Mouse (Mus musculus) cortical plate, adult 2 months (tissue): ENCODE results near the gene Sema6d. TPM values are rescaled to one million over a fixed set of nuclear protein-coding genes. Genes with fewer than 3 reads are reported as not detected.

ENCODE experiments used
- H3K27ac ChIP-seq: fragments of 200-500 bp; 2 replicates; pipeline ENCODE4 v1.5.1; 2012; ENCODE audit warnings: low read length, control low read depth, inconsistent platforms; ENCODE audit not compliant: insufficient read depth
- H3K4me1 ChIP-seq: fragments of 200-500 bp; 2 replicates; pipeline ENCODE4 v1.6.1; 2011; ENCODE audit warnings: low read length; ENCODE audit not compliant: control insufficient read depth, insufficient read depth
- H3K4me3 ChIP-seq: fragments of 200-500 bp; 2 replicates; pipeline ENCODE4 v1.5.1; 2011; ENCODE audit warnings: mild to moderate bottlenecking, low read length, control low read depth; ENCODE audit not compliant: insufficient read depth
- CTCF ChIP-seq: fragments of 200-500 bp; IDR thresholded peaks from 2 replicates; pipeline ENCODE4 v1.5.1; 2011; ENCODE audit warnings: mild to moderate bottlenecking, control low read depth, low read length; ENCODE audit not compliant: insufficient read depth; ENCODE audit errors: extremely low read depth
- POLR2A ChIP-seq: fragments of 200-500 bp; IDR thresholded peaks from 2 replicates; pipeline ENCODE4 v1.6.1; 2011; ENCODE audit warnings: mild to moderate bottlenecking, low read length, control low read depth; ENCODE audit not compliant: insufficient read depth; ENCODE audit errors: extremely low read depth
- polyA plus RNA-seq: library from polyadenylated mRNA; depleted of rRNA; stranded (reverse); fragments of >200 nt; gene quantifications from 2 replicates; pipeline ENCODE4 v1.2.3, GENCODE M21; 2012

Sema6d gene
- polyA plus RNA-seq, 1 experiment = 26.9 TPM

- no peak overlapping the region for H3K4me3 ChIP-seq
- H3K27ac ChIP-seq = no peak overlapping the region
- no peaks in the 10 kb centered on the region; the same call in 1 of the 2 replicates for H3K4me1 ChIP-seq
- TF ChIP-seq POLR2A = no peak
- no peak for TF ChIP-seq CTCF
Observed at GRCm38 (mm10) chr2:124103277-124103676, 13.5 kb downstream of the Sema6d start.

GRCm38 (mm10) chr2:124118469-124119243 lies 28.9 kb downstream of the Sema6d start:
- H3K27ac ChIP-seq = no peak overlapping the region

GRCm38 (mm10) chr2:124120355-124120754 lies 30.6 kb downstream of the Sema6d start:
- Histone ChIP-seq H3K27ac (no peak overlapping the region), H3K4me1 (0 out of 2 replicates have a peak, but pooled peaks cover 2% of the 10 kb centered on the region), H3K4me3 (no peak overlapping the region)
- TF ChIP-seq CTCF = no peak
- TF ChIP-seq POLR2A = no peak

More at GRCm38 (mm10) chr2:124118469-124119243, 28.9 kb downstream of the Sema6d start:
- no peak for TF ChIP-seq POLR2A
- TF ChIP-seq CTCF = no peak
- Histone ChIP-seq H3K4me3 (no peak overlapping the region), H3K4me1 (0 out of 2 replicates have a peak, but pooled peaks cover 2% of the 10 kb centered on the region)

- Histone ChIP-seq H3K4me3 (no peak overlapping the region), H3K27ac (no peak overlapping the region), H3K4me1 (0 out of 2 replicates have a peak, but pooled peaks cover 2% of the 10 kb centered on the region)
- TF ChIP-seq CTCF (no peak), POLR2A (no peak)
Observed at GRCm38 (mm10) chr2:124121539-124121938, 31.8 kb downstream of the Sema6d start.

DNA sequence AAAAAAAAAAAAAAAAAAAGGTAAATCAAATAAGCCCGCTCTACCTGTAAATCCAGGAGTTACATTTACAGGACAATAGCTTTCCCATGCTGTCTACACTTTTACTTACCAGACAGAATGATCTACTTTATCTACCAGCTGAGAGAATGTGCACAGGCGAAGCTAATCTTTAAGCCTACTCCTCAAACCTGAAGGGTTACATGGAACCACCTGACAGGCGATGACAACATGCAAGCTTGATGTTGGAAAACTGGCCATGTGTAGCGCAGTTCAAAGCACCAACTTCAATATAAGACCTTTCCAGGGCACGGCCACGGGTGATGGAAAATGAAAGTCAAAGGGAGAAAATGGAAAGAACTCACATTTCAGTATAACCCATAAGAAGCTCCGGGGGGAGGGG lies 35.7 kb downstream of the Sema6d start:
- TF ChIP-seq CTCF (no peak), POLR2A (no peak)
- H3K4me3 ChIP-seq = no peak overlapping the region
- no peak overlapping the region for H3K27ac ChIP-seq

DNA sequence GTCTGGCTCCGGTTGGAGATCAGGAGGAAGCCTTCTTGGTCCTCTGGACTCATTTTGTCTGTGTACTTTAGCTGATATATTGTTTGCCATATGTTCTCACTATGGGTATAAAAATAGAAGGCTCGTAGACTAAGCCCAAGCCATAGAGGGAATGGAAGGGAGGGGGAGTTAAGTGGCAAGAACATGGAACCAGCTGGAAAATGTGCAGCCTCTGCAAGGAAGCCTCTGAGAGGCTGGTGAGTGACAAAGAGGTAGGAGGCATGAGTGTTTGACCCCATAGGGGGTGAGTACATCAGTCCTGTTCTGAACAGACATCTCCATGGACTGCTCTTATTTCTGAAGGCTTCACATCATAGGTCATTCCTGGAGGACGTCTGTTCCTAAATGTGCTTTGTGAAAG lies 37.1 kb downstream of the Sema6d start:
- Histone ChIP-seq H3K27ac (no peak overlapping the region), H3K4me1 (peaks cover 2% of the 10 kb centered on the region; the same call in 1 of the 2 replicates), H3K4me3 (no peak overlapping the region)
- TF ChIP-seq POLR2A (no peak), CTCF (no peak)

More for the DNA sequence above, 35.7 kb downstream of the Sema6d start:
- H3K4me1 ChIP-seq = peaks cover 2% of the 10 kb centered on the region; the same call in 1 of the 2 replicates

- Histone ChIP-seq H3K27ac (no peak overlapping the region), H3K4me1 (peaks cover 4% of the 10 kb centered on the region; the same call in 1 of the 2 replicates), H3K4me3 (no peak overlapping the region)
- no peak for TF ChIP-seq POLR2A
- TF ChIP-seq CTCF = no peak
Observed at GRCm38 (mm10) chr2:124130876-124131275, 41.1 kb downstream of the Sema6d start.

DNA sequence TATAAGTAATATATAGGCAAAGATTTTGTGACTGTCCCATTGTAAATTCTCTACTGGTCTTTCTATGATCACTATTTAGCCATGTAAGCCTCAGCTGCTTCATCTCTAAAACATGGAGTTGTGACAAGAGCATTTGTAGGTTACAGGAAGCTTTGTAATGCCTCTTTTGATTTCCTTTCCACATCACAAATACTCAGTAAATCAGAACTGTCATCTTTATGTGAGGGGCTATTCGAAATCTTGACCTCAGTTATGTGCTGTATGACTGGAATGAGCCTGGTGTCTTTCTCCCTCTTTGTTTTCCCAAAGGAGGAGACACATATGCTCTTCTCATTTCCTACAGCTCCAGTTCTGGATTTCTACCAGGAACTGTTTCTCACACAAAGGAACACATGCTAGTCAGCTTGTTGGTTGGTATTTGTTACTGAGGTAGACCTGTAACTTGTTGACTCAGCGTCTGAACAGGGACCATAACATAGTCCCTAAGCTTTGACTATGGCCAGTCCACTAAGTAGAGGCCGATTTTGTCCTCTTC lies 51.8 kb downstream of the Sema6d start:
- H3K4me3 ChIP-seq = no peak overlapping the region
- no peak overlapping the region for H3K27ac ChIP-seq
- no peaks in the 10 kb centered on the region for H3K4me1 ChIP-seq
- TF ChIP-seq POLR2A = no peak
- TF ChIP-seq CTCF = no peak

GRCm38 (mm10) chr2:124145528-124145927 lies 55.8 kb downstream of the Sema6d start:
- H3K4me1 ChIP-seq = no peaks in the 10 kb centered on the region
- TF ChIP-seq CTCF = no peak
- TF ChIP-seq POLR2A = no peak
- no peak overlapping the region for H3K27ac ChIP-seq
- H3K4me3 ChIP-seq = no peak overlapping the region

DNA sequence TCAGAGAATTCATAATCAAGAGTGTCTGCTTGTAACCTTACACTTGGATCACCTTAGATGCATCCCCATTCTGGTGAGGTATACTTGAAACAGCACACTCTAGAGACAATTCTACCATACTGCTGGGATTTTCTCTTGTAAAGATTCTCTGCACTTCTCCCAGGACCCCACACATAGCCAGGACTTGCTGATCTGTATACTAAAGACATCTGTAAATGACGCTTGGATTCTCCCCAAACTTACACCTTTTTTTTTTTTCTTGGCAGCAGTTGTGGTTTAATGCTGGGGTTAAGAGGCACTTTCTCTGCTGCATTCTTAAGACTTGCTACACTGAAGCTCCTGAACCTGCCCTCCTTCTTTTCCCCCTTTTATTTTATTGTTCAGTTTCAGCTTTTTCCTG lies 68.4 kb downstream of the Sema6d start:
- peaks cover 2% of the 10 kb centered on the region; the same call in 1 of the 2 replicates for H3K4me1 ChIP-seq
- no peak overlapping the region for H3K4me3 ChIP-seq
- TF ChIP-seq POLR2A (no peak), CTCF (no peak)
- H3K27ac ChIP-seq = no peak overlapping the region
